Mouse (Mus musculus): Measurements from ENCODE around the gene Ocel1. TPM values are rescaled to one million over a fixed set of nuclear protein-coding genes. Genes with fewer than 3 reads are reported as not detected.

Gene Ocel1
- polyA plus RNA-seq, 1 experiment from 2014 or later: 2.1 TPM

DNA sequence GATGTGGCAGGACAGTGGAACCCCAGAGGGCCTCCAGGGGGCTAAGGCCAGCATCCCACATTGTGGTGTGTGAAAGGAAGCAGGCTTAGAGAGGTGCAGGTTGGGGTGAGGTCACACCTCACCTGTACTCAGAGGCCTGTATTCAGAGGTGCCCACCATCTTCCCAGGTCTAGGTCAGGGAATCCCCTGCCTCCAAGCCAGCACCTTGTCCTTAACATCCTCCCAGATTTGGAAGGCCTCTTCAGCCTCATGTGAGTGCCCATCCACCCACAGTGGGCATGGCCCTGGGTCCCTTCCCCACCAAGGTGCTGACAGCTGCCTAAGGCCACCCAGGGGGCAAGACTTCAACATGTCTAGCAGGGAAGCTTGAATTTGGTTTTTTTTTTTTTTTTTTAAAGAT lies 30.4 kb downstream of the Ocel1 start:
- H3K9me3 ChIP-seq (replicated peaks; ENCODE audit: control insufficient read depth, low read length): no peaks in the 10 kb centered on the region
- no peak overlapping the region for H3K27ac ChIP-seq (replicated peaks; ENCODE audit: low read depth, low read length)
- 0 out of 2 replicates have a peak, but pooled peaks cover 2% of the 10 kb centered on the region for H3K4me1 ChIP-seq (ENCODE audit: control insufficient read depth, insufficient read depth, low read length)
- H3K9ac ChIP-seq (replicated peaks; ENCODE audit: low read length): no peak overlapping the region
- no peaks in the 10 kb centered on the region for H3K27me3 ChIP-seq (ENCODE audit: control insufficient read depth, insufficient read depth, low read length)
- H3K36me3 ChIP-seq (replicated peaks; ENCODE audit: control insufficient read depth, insufficient read depth, low read depth, low read length): no peaks in the 10 kb centered on the region; the same call in 1 of the 2 replicates
- H3K4me2 ChIP-seq (ENCODE audit: low read depth, low read length): no peak overlapping the region
- DNase-seq (ENCODE audit: low spot score): no peak
- no peak for ATAC-seq (replicated peaks; ENCODE audit: insufficient number of reproducible peaks, low FRiP score, low TSS enrichment, low read depth)
- no peak overlapping the region for H3K4me3 ChIP-seq (ENCODE audit: low read depth, low read length)

- Histone ChIP-seq H3K36me3 (replicated peaks; ENCODE audit: control insufficient read depth, insufficient read depth, low read depth, low read length) (no peaks in the 10 kb centered on the region; the same call in 1 of the 2 replicates), H3K27me3 (ENCODE audit: control insufficient read depth, insufficient read depth, low read length) (no peaks in the 10 kb centered on the region), H3K9ac (replicated peaks; ENCODE audit: low read length) (no peak overlapping the region), H3K4me1 (ENCODE audit: control insufficient read depth, insufficient read depth, low read length) (0 out of 2 replicates have a peak, but pooled peaks cover 5% of the 10 kb centered on the region), H3K27ac (replicated peaks; ENCODE audit: low read depth, low read length) (no peak overlapping the region), H3K4me3 (ENCODE audit: low read depth, low read length) (no peak overlapping the region), H3K4me2 (ENCODE audit: low read depth, low read length) (no peak overlapping the region), H3K9me3 (replicated peaks; ENCODE audit: control insufficient read depth, low read length) (no peaks in the 10 kb centered on the region)
- ATAC-seq (replicated peaks; ENCODE audit: insufficient number of reproducible peaks, low FRiP score, low TSS enrichment, low read depth) (no peak), DNase-seq (ENCODE audit: low spot score) (no peak)
- 87% methylated on average over 9 of the region's 9 CpGs for WGBS
Observed at GRCm38 (mm10) chr8:71402446-71402964, 31.4 kb downstream of the Ocel1 start.

GRCm38 (mm10) chr8:71403107-71403885 lies 32.2 kb downstream of the Ocel1 start:
- WGBS: 85% methylated on average over 6 of the region's 6 CpGs
- no peaks in the 10 kb centered on the region for H3K9me3 ChIP-seq (replicated peaks; ENCODE audit: control insufficient read depth, low read length)
- DNase-seq (ENCODE audit: low spot score) (no peak), ATAC-seq (replicated peaks; ENCODE audit: insufficient number of reproducible peaks, low FRiP score, low TSS enrichment, low read depth) (no peak)
- 0 out of 2 replicates have a peak, but pooled peaks cover 5% of the 10 kb centered on the region for H3K4me1 ChIP-seq (ENCODE audit: control insufficient read depth, insufficient read depth, low read length)
- no peak overlapping the region for H3K27ac ChIP-seq (replicated peaks; ENCODE audit: low read depth, low read length)
- H3K4me2 ChIP-seq (ENCODE audit: low read depth, low read length): no peak overlapping the region
- H3K36me3 ChIP-seq (replicated peaks; ENCODE audit: control insufficient read depth, insufficient read depth, low read depth, low read length): peaks cover under 1% of the 10 kb centered on the region; the same call in 1 of the 2 replicates
- H3K27me3 ChIP-seq (ENCODE audit: control insufficient read depth, insufficient read depth, low read length): no peaks in the 10 kb centered on the region
- H3K9ac ChIP-seq (replicated peaks; ENCODE audit: low read length): no peak overlapping the region
- H3K4me3 ChIP-seq (ENCODE audit: low read depth, low read length): no peak overlapping the region

GRCm38 (mm10) chr8:71404011-71404410 lies 32.9 kb downstream of the Ocel1 start:
- H3K27ac ChIP-seq (replicated peaks; ENCODE audit: low read depth, low read length): no peak overlapping the region
- DNase-seq (ENCODE audit: low spot score) (no peak), ATAC-seq (replicated peaks; ENCODE audit: insufficient number of reproducible peaks, low FRiP score, low TSS enrichment, low read depth) (no peak)
- H3K9me3 ChIP-seq (replicated peaks; ENCODE audit: control insufficient read depth, low read length): no peaks in the 10 kb centered on the region
- H3K27me3 ChIP-seq (ENCODE audit: control insufficient read depth, insufficient read depth, low read length): no peaks in the 10 kb centered on the region
- no peak overlapping the region for H3K4me2 ChIP-seq (ENCODE audit: low read depth, low read length)
- H3K9ac ChIP-seq (replicated peaks; ENCODE audit: low read length): no peak overlapping the region
- H3K4me1 ChIP-seq (ENCODE audit: control insufficient read depth, insufficient read depth, low read length): 0 out of 2 replicates have a peak, but pooled peaks cover 5% of the 10 kb centered on the region
- H3K36me3 ChIP-seq (replicated peaks; ENCODE audit: control insufficient read depth, insufficient read depth, low read depth, low read length): peaks cover 4% of the 10 kb centered on the region
- no peak overlapping the region for H3K4me3 ChIP-seq (ENCODE audit: low read depth, low read length)
- WGBS: 95% methylated on average over 8 of the region's 8 CpGs

- H3K27ac ChIP-seq (replicated peaks; ENCODE audit: low read depth, low read length): no peak overlapping the region
- no peaks in the 10 kb centered on the region for H3K9me3 ChIP-seq (replicated peaks; ENCODE audit: control insufficient read depth, low read length)
- peak overlapping the region; percentile 62; the same call in 1 of the 2 replicates for H3K4me3 ChIP-seq (ENCODE audit: low read depth, low read length)
- no peak for ATAC-seq (replicated peaks; ENCODE audit: insufficient number of reproducible peaks, low FRiP score, low TSS enrichment, low read depth)
- H3K27me3 ChIP-seq (ENCODE audit: control insufficient read depth, insufficient read depth, low read length): no peaks in the 10 kb centered on the region
- H3K36me3 ChIP-seq (replicated peaks; ENCODE audit: control insufficient read depth, insufficient read depth, low read depth, low read length): peaks cover 4% of the 10 kb centered on the region
- no peak for DNase-seq (ENCODE audit: low spot score)
- H3K4me1 ChIP-seq (ENCODE audit: control insufficient read depth, insufficient read depth, low read length): 0 out of 2 replicates have a peak, but pooled peaks cover 5% of the 10 kb centered on the region
- no peak overlapping the region for H3K9ac ChIP-seq (replicated peaks; ENCODE audit: low read length)
- no peak overlapping the region; the same call in 1 of the 2 replicates for H3K4me2 ChIP-seq (ENCODE audit: low read depth, low read length)
- WGBS: 89% methylated on average over 9 of the region's 9 CpGs
Observed at GRCm38 (mm10) chr8:71404951-71405351, 33.9 kb downstream of the Ocel1 start.

GRCm38 (mm10) chr8:71405401-71406098 lies 34.5 kb downstream of the Ocel1 start, which contains the start of gene Ankle1:
TSS of gene Ankle1 (plus strand) at chr8:71406010.
- WGBS: 15% methylated on average over 33 of the region's 33 CpGs
- H3K9me3 ChIP-seq (replicated peaks; ENCODE audit: control insufficient read depth, low read length): no peaks in the 10 kb centered on the region
- peak; percentile 81 for ATAC-seq (replicated peaks; ENCODE audit: insufficient number of reproducible peaks, low FRiP score, low TSS enrichment, low read depth)
- H3K4me3 ChIP-seq (ENCODE audit: low read depth, low read length): peak within 1 kb of the TSS; percentile 62
- peak; percentile 96 for DNase-seq (ENCODE audit: low spot score)
- no peaks in the 10 kb centered on the region for H3K27me3 ChIP-seq (ENCODE audit: control insufficient read depth, insufficient read depth, low read length)
- peak within 1 kb of the TSS; percentile 52 for H3K27ac ChIP-seq (replicated peaks; ENCODE audit: low read depth, low read length)
- 0 out of 2 replicates have a peak, but pooled peaks cover 5% of the 10 kb centered on the region for H3K4me1 ChIP-seq (ENCODE audit: control insufficient read depth, insufficient read depth, low read length)
- peak within 1 kb of the TSS; percentile 77 for H3K9ac ChIP-seq (replicated peaks; ENCODE audit: low read length)
- peaks cover 4% of the 10 kb centered on the region for H3K36me3 ChIP-seq (replicated peaks; ENCODE audit: control insufficient read depth, insufficient read depth, low read depth, low read length)
- H3K4me2 ChIP-seq (ENCODE audit: low read depth, low read length): peak within 1 kb of the TSS; percentile 94

DNA sequence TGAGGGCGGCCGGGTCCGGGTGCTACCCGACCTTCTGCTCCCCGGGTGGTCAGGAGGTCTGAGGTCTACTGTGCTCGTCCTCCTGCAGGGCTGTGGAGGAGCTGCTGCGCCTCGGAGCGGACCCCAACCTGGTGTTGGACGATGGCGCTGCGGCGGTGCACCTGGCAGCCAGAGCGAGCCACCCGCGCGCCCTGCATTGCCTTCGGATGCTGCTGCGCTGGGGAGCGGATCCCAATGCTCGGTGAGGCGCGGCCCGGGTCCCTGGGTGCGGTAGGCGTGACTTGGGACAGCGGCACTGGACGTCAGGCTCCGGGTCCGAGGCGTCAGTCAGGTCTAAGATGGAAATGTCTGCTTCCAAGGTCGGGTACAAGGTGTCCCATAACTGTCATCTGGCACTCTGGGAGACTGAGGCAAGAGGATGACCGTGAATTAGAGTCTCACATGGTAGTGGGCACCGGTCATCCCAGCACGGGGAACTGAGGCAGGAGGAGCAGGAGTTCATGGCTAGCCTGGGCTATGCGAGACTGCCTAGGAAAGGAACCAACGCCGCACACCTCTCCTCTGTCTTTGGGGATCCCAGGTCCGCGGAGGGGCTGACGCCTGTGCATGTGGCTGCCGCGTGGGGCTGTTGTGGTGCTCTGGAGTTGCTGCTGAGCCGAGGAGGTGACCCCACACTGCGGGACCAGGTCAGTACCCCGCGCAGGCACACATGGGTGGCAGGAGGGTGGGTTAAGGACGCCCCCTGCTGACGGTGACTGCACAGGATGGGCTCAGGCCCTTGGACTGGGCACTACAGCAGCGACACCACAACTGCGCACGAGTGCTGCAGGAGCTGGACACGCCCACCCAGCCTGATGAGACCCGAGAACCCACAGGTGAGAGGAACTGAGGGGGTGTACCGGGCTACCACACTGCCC lies 35.3 kb downstream of the Ocel1 start:
- Histone ChIP-seq H3K36me3 (replicated peaks; ENCODE audit: control insufficient read depth, insufficient read depth, low read depth, low read length) (peaks cover 4% of the 10 kb centered on the region), H3K4me2 (ENCODE audit: low read depth, low read length) (peak overlapping the region; percentile 94)

More for the DNA sequence above, 35.3 kb downstream of the Ocel1 start:
- DNase-seq (ENCODE audit: low spot score): peak; percentile 81
- WGBS: 1% methylated on average over 55 of the region's 55 CpGs
- Histone ChIP-seq H3K27me3 (ENCODE audit: control insufficient read depth, insufficient read depth, low read length) (no peaks in the 10 kb centered on the region), H3K4me1 (ENCODE audit: control insufficient read depth, insufficient read depth, low read length) (0 out of 2 replicates have a peak, but pooled peaks cover 5% of the 10 kb centered on the region), H3K4me3 (ENCODE audit: low read depth, low read length) (peak overlapping the region; percentile 62), H3K9ac (replicated peaks; ENCODE audit: low read length) (peak overlapping the region; percentile 77), H3K27ac (replicated peaks; ENCODE audit: low read depth, low read length) (no peak overlapping the region; the same call in 1 of the 2 replicates), H3K9me3 (replicated peaks; ENCODE audit: control insufficient read depth, low read length) (no peaks in the 10 kb centered on the region)
- ATAC-seq (replicated peaks; ENCODE audit: insufficient number of reproducible peaks, low FRiP score, low TSS enrichment, low read depth): peak; percentile 84

Measured in embryonic facial prominence, embryonic 11.5 days (tissue).